Mouse (Mus musculus): ENCODE data around the gene Tns3.
"Not testable (repeated sequence)": the region's sequence is repeated elsewhere in the genome, so short reads cannot be mapped to it uniquely, and the experiment has no call there.

The Tns3 gene

GRCm38 (mm10) chr11:8575217-8576180, 88.8 kb downstream of the Tns3 start:
- no peak for DNase-seq (ENCODE audit: low spot score)

GRCm38 (mm10) chr11:8574562-8574961, 89.8 kb downstream of the Tns3 start:
- DNase-seq (ENCODE audit: low spot score): no peak

GRCm38 (mm10) chr11:8572762-8573161, 91.6 kb downstream of the Tns3 start:
- no peak for DNase-seq (ENCODE audit: low spot score)

GRCm38 (mm10) chr11:8569232-8570028, 94.9 kb downstream of the Tns3 start:
- no peak for DNase-seq (ENCODE audit: low spot score)

GRCm38 (mm10) chr11:8568829-8569228, 95.5 kb downstream of the Tns3 start:
- DNase-seq (ENCODE audit: low spot score): no peak

GRCm38 (mm10) chr11:8566250-8566853, 98.0 kb downstream of the Tns3 start:
- no peak for DNase-seq (ENCODE audit: low spot score)

- no peak for DNase-seq (ENCODE audit: low spot score)
Observed at GRCm38 (mm10) chr11:8558761-8559282, 105.5 kb downstream of the Tns3 start.

- DNase-seq (ENCODE audit: low spot score): no peak
Observed at GRCm38 (mm10) chr11:8558258-8558657, 106.1 kb downstream of the Tns3 start.

- DNase-seq (ENCODE audit: low spot score): peak; percentile 12
Observed at GRCm38 (mm10) chr11:8557006-8557405, 107.3 kb downstream of the Tns3 start.

- no peak for DNase-seq (ENCODE audit: low spot score)
Observed at GRCm38 (mm10) chr11:8551710-8552109, 112.6 kb downstream of the Tns3 start.

- no peak for DNase-seq (ENCODE audit: low spot score)
Observed at GRCm38 (mm10) chr11:8547661-8548060, 116.7 kb downstream of the Tns3 start.

- DNase-seq (ENCODE audit: low spot score): peak; percentile 55
Observed at GRCm38 (mm10) chr11:8545798-8546197, 118.5 kb downstream of the Tns3 start.

- DNase-seq (ENCODE audit: low spot score): no peak
Observed at GRCm38 (mm10) chr11:8544355-8544754, 120.0 kb downstream of the Tns3 start.

- no peak for DNase-seq (ENCODE audit: low spot score)
Observed at GRCm38 (mm10) chr11:8541222-8541815, 123.0 kb downstream of the Tns3 start.

- no peak for DNase-seq (ENCODE audit: low spot score)
Observed at GRCm38 (mm10) chr11:8539593-8540265, 124.6 kb downstream of the Tns3 start.

GRCm38 (mm10) chr11:8537013-8537614, 127.2 kb downstream of the Tns3 start:
- no peak for DNase-seq (ENCODE audit: low spot score)

GRCm38 (mm10) chr11:8534893-8535292, 129.4 kb downstream of the Tns3 start:
- peak; percentile 80 for DNase-seq (ENCODE audit: low spot score)

GRCm38 (mm10) chr11:8532771-8533170, 131.6 kb downstream of the Tns3 start:
- not testable (repeated sequence) for DNase-seq (ENCODE audit: low spot score)

- DNase-seq (ENCODE audit: low spot score): peak; percentile 45
Observed at GRCm38 (mm10) chr11:8532112-8532747, 132.1 kb downstream of the Tns3 start.

- peak; percentile 53 for DNase-seq (ENCODE audit: low spot score)
Observed at GRCm38 (mm10) chr11:8530506-8530905, 133.8 kb downstream of the Tns3 start.

Data from retina, embryonic 14.5 days (tissue).